Mouse (Mus musculus): ENCODE results near the gene Lmod3. TPM values are rescaled to one million over a fixed set of nuclear protein-coding genes. Genes with fewer than 3 reads are reported as not detected.
A peak's percentile ranks its signal among the peaks of the same experiment; 100 is the strongest.

The Lmod3 gene
- total and polyA plus RNA-seq, 2 experiments from 2014 or later = 6.4 to 34.5 TPM

DNA sequence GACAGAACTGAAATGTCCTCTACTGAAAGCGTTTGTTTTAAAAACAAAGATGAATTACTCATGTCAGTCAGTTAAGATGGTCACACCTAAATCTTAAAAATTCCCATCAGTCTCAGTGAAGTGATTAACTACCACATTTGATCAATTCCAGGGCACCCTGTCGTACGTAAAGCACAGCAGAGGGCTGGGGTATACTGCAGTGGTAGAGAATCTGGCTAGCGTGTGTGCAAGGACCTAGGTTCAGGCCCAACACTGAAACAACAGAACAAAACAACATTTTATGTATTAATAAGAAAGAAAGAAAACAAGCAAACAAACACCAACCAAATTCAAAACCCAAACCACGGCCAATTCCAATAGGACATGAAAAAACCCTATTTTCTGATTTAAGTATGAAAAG lies 33.8 kb upstream of the Lmod3 start:
- no peak for ATAC-seq (ENCODE audit: insufficient read depth, low read depth)
- Histone ChIP-seq H3K4me2 (ENCODE audit: low read depth, low read length) (no peak overlapping the region), H3K27ac (ENCODE audit: low read depth) (no peak overlapping the region), H3K9ac (replicated peaks; ENCODE audit: low read depth, low read length) (no peak overlapping the region), H3K27me3 (ENCODE audit: control insufficient read depth, insufficient read depth, low read length) (no peaks in the 10 kb centered on the region), H3K36me3 (replicated peaks; ENCODE audit: control insufficient read depth, insufficient read depth, low read length) (peaks cover 11% of the 10 kb centered on the region; the same call in 1 of the 2 replicates), H3K9me3 (replicated peaks; ENCODE audit: control insufficient read depth, low read length) (no peaks in the 10 kb centered on the region), H3K4me1 (ENCODE audit: control insufficient read depth, insufficient read depth) (0 out of 2 replicates have a peak, but pooled peaks cover 7% of the 10 kb centered on the region), H3K4me3 (ENCODE audit: low read depth, low read length) (no peak overlapping the region)
- 90% methylated on average over 5 of the region's 5 CpGs for WGBS
- no peak for TF ChIP-seq CTCF (IDR thresholded peaks at IDR 0.05; ENCODE audit: low read depth)
- TF ChIP-seq EP300 (IDR thresholded peaks at IDR 0.05; ENCODE audit: low read depth) = no peak
- DNase-seq (ENCODE audit: low spot score) = no peak

DNA sequence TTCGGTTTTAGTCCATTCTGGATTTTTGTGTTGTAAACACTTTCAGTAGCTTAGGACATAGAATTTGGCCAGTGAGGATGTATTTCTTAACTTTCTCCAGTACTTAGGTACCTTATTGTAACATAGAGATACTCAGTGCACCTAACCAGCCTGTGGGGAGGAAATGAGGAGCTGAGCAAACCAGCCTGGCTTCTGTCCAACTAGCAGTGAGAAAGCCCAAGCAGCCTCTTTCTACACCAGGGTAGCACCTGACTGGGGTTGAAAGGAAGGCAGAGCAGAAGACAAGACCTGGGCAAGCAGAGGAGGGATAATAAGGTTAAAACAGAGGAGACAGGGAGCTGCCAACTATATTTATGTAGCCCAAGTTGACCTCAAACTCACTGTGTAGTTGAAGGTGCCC lies 31.1 kb upstream of the Lmod3 start:
- no peak for ATAC-seq (ENCODE audit: insufficient read depth, low read depth)

DNA sequence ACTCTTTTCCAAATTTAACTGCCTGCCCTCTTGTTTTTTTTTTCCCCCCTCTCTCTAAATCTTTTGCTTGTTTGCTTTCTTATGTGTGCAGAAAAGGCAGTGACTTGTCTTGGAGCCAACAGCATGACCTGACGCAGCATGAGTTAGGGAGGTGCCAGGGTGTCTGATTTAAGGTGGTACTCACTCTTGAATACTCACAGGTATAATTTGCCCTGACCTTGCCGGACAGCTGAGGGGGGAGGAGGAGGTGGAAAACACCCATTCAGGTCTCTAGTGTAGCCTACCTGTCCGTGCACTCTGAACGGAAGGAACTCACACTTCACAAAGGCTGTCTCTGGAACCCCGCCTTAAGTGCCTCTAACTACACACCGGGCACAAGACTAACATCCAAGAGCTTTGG lies 26.3 kb upstream of the Lmod3 start:
- Histone ChIP-seq H3K27ac (ENCODE audit: low read depth) (no peak overlapping the region), H3K9me3 (replicated peaks; ENCODE audit: control insufficient read depth, low read length) (no peaks in the 10 kb centered on the region), H3K4me1 (ENCODE audit: control insufficient read depth, insufficient read depth) (peaks cover 18% of the 10 kb centered on the region), H3K4me3 (ENCODE audit: low read depth, low read length) (no peak overlapping the region), H3K4me2 (ENCODE audit: low read depth, low read length) (no peak overlapping the region), H3K27me3 (ENCODE audit: control insufficient read depth, insufficient read depth, low read length) (no peaks in the 10 kb centered on the region), H3K9ac (replicated peaks; ENCODE audit: low read depth, low read length) (no peak overlapping the region), H3K36me3 (replicated peaks; ENCODE audit: control insufficient read depth, insufficient read depth, low read length) (no peaks in the 10 kb centered on the region)
- no peak for DNase-seq (ENCODE audit: low spot score)
- 55% methylated on average over 6 of the region's 6 CpGs for WGBS
- TF ChIP-seq CTCF (IDR thresholded peaks at IDR 0.05; ENCODE audit: low read depth) (no peak), EP300 (IDR thresholded peaks at IDR 0.05; ENCODE audit: low read depth) (no peak)
- no peak for ATAC-seq (ENCODE audit: insufficient read depth, low read depth)

More for the DNA sequence above, 31.1 kb upstream of the Lmod3 start:
- Histone ChIP-seq H3K36me3 (replicated peaks; ENCODE audit: control insufficient read depth, insufficient read depth, low read length) (peaks cover 10% of the 10 kb centered on the region; the same call in 1 of the 2 replicates), H3K27me3 (ENCODE audit: control insufficient read depth, insufficient read depth, low read length) (no peaks in the 10 kb centered on the region), H3K4me1 (ENCODE audit: control insufficient read depth, insufficient read depth) (no peaks in the 10 kb centered on the region), H3K9ac (replicated peaks; ENCODE audit: low read depth, low read length) (no peak overlapping the region), H3K4me2 (ENCODE audit: low read depth, low read length) (no peak overlapping the region), H3K4me3 (ENCODE audit: low read depth, low read length) (no peak overlapping the region), H3K27ac (ENCODE audit: low read depth) (no peak overlapping the region), H3K9me3 (replicated peaks; ENCODE audit: control insufficient read depth, low read length) (no peaks in the 10 kb centered on the region)
- no peak for DNase-seq (ENCODE audit: low spot score)
- 93% methylated on average over 1 of the region's 1 CpGs for WGBS
- TF ChIP-seq CTCF (IDR thresholded peaks at IDR 0.05; ENCODE audit: low read depth) (no peak), EP300 (IDR thresholded peaks at IDR 0.05; ENCODE audit: low read depth) (no peak)

DNA sequence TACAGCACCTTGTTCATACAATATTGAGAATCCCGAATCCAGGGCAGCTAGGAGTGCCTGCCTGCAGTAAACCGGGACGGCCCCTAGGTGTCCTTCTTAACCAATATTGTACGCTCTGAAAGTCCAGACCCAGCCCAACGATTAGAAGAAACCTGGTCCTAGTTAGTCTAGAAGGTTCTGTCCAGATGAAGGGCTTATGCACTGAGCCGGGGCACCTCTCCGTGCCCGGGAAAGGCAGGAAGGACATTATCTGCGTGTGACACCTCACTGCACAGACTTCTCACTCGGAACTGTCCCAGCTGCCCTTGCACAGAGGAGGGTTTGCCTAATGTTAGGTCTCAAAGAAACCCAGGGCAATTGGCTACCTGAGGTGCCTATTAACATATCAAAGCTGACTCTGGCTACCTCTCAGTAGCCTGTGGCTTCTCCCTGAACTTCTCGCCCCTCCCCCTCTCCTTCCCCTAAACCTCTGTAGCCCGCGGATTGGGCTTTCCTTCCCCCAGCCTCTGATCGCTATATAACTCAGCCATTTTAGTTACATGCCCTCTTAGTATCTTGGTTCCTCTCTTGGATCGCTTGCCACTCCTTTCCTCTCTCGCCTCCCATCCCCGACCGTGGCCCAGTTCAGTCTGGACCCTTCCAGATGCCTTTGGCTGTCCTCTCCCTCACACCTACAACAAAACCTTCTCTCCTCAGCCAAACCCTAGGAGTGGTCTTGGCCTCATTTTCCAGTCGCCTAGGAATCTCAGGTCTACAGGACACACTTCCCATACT lies 25.6 kb upstream of the Lmod3 start:
- 6% methylated on average over 19 of the region's 19 CpGs for WGBS
- peak; percentile 89 for DNase-seq (ENCODE audit: low spot score)
- H3K4me3 ChIP-seq (ENCODE audit: low read depth, low read length) = peak overlapping the region; percentile 43
- no peaks in the 10 kb centered on the region for H3K36me3 ChIP-seq (replicated peaks; ENCODE audit: control insufficient read depth, insufficient read depth, low read length)
- ATAC-seq (ENCODE audit: insufficient read depth, low read depth) = peak; percentile 77
- peak overlapping the region; percentile 74 for H3K4me2 ChIP-seq (ENCODE audit: low read depth, low read length)
- H3K4me1 ChIP-seq (ENCODE audit: control insufficient read depth, insufficient read depth) = peaks cover 18% of the 10 kb centered on the region
- H3K27me3 ChIP-seq (ENCODE audit: control insufficient read depth, insufficient read depth, low read length) = no peaks in the 10 kb centered on the region
- H3K9me3 ChIP-seq (replicated peaks; ENCODE audit: control insufficient read depth, low read length) = no peaks in the 10 kb centered on the region
- H3K27ac ChIP-seq (ENCODE audit: low read depth) = peak overlapping the region; percentile 41; the same call in 1 of the 2 replicates
- TF ChIP-seq EP300 (IDR thresholded peaks at IDR 0.05; ENCODE audit: low read depth) (no peak; the same call in 1 of the 2 replicates), CTCF (IDR thresholded peaks at IDR 0.05; ENCODE audit: low read depth) (peak; percentile 84)
- peak overlapping the region; percentile 40 for H3K9ac ChIP-seq (replicated peaks; ENCODE audit: low read depth, low read length)

DNA sequence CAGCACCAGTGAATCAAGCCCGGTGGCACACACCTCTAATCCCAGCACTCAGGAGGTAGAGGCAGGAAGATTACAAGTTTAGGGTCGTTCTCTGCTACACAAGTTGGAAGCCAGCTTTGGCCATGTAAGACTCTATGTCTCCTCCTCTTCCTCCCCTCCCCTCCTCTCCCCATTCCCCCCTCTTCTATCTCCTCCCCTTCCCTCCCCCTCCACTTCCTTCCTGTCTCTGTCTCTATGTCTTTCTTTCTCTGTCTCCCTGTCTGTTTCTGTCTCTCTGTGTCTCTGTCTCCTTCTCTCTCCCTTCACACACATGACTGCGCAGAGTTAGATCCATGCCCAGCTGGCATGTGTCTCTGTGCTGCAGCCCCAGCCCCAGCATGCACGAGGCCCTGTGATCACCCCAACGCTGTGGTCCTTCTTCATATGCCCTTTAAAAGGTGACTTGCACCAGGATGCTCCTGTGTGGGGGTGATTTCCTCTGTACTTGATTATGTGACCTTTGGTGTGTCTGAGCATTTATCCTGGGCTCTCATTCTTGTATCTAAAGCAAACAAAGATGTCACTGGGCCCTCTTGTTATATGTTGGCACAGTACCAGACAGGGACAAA lies 24.4 kb upstream of the Lmod3 start:
- H3K9ac ChIP-seq (replicated peaks; ENCODE audit: low read depth, low read length) = no peak overlapping the region
- H3K27ac ChIP-seq (ENCODE audit: low read depth) = peak overlapping the region; percentile 30; the same call in 1 of the 2 replicates
- no peaks in the 10 kb centered on the region for H3K36me3 ChIP-seq (replicated peaks; ENCODE audit: control insufficient read depth, insufficient read depth, low read length)
- ATAC-seq (ENCODE audit: insufficient read depth, low read depth) = no peak
- no peak overlapping the region for H3K4me2 ChIP-seq (ENCODE audit: low read depth, low read length)
- no peaks in the 10 kb centered on the region for H3K27me3 ChIP-seq (ENCODE audit: control insufficient read depth, insufficient read depth, low read length)
- DNase-seq (ENCODE audit: low spot score) = no peak
- no peak overlapping the region for H3K4me3 ChIP-seq (ENCODE audit: low read depth, low read length)
- WGBS = 59% methylated on average over 5 of the region's 5 CpGs
- H3K4me1 ChIP-seq (ENCODE audit: control insufficient read depth, insufficient read depth) = peaks cover 18% of the 10 kb centered on the region
- TF ChIP-seq EP300 (IDR thresholded peaks at IDR 0.05; ENCODE audit: low read depth) = no peak
- TF ChIP-seq CTCF (IDR thresholded peaks at IDR 0.05; ENCODE audit: low read depth) = no peak
- H3K9me3 ChIP-seq (replicated peaks; ENCODE audit: control insufficient read depth, low read length) = no peaks in the 10 kb centered on the region

All from heart, postnatal 0 days (tissue).